Mouse (Mus musculus): ENCODE measurements around the gene Ms4a18.

DNA sequence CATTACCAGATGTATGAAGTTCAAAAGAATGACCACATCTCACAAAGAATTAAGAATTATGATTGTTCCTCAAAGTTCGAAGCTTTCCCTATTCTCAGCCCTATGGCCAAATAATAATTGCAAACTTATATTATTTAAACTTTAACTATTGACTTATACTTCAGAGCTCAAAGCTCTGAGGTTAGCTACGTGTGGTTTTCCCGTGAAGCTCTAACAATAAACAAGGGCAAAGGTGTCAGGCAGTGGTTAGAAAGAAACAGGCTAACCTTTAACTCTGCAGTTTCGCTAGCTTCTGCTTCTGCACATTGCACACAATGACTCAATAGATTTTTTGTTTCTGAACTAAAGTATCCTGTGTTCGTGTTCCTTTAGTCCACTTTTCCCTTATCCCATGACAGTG is 35.0 kb upstream of the Ms4a18 start:
- TF ChIP-seq CTCF (IDR thresholded peaks at IDR 0.05; ENCODE audit: control insufficient read depth, insufficient read depth, insufficient replicate concordance, low read depth, low read length): no peak
- TF ChIP-seq POLR2A (IDR thresholded peaks at IDR 0.05; ENCODE audit: control insufficient read depth, low read depth, low read length): no peak
